Mouse (Mus musculus): ENCODE measurements at regions not wholly inside any gene's neighbourhood (a gene's known extent, or its start where the extent isn't known, plus 50 kb on each side); places are given as distances from the start of the nearest gene placed in this dataset.

DNA sequence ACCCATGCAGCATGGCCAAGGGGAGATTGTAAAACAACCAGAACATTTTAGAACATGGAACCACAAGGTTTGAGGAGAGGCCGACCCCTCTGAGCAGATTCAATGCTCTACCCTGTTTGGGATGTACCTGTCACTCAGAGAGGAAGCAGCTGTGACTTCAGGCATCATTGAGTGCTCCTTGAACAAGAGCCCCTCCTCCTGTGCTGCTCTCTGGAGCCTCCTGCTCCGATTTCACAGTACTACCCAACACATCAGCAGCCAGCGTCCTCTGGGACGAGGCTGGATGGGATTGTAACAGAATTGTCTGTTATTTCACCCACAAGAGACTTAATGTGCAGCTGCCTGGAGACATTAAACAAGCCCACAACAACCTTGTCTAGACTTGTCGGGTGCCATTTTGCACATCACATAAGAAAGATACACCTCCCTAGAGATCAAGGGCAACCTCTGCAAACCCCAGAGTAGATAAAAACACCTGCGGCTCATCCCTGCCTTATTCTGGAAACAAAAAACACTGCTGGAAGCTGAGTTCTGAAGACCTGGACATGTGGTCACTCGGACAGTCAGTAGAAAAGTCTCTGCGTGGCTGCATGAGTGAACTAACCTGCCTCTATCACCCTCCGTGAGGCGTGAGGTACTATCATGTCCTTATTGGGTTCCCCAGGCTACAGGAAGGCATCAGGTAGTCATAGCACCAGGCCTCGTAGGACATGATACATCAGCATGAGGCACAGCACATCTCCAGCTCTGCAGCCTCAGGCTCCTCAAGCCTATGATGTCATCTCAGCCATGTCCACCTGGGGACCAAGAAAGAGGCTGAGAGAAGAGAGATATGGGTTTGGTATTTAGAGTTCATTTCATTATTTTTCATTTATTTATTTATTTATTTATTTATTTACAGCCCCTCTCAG, 140.4 kb upstream of the Nsun2 start:
- no peak for TF ChIP-seq CTCF (IDR thresholded peaks at IDR 0.05)
- POLR2A ChIA-PET = no interaction called here
- DNase-seq (ENCODE audit: low read depth, low spot score) = no peak
- no peak for ATAC-seq
- H3K27me3 ChIP-seq = no peaks in the 10 kb centered on the region
- CTCF ChIA-PET = no interaction called here
- in situ Hi-C loops (cut with MboI; ENCODE audit: low pct_unique_long_range_greater_than_20kb) = no loop called here

DNA sequence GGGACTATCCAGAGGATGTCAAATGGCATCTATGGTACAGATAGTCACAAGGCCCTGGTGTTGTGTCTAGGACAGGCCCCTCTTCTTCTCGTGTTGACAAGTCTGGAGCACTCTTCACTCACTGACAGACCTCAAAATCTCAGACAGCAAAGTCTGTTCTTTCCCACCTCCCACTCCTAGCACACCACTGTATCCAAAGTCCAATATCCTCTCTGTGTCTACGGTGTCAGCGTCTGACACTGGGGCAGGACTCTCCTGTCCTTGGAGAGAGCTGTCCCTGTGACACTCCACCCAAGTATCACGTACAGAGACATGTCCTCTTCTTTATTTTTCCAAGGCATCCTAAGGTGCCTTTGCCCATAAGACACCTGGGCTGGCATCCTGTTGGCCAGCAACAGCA, 139.0 kb upstream of the Nsun2 start:
- DNase-seq (ENCODE audit: low read depth, low spot score) (no peak), ATAC-seq (no peak)
- TF ChIP-seq CTCF (IDR thresholded peaks at IDR 0.05) = no peak
- ChIA-PET POLR2A (no interaction called here), CTCF (no interaction called here)
- in situ Hi-C loops (cut with MboI; ENCODE audit: low pct_unique_long_range_greater_than_20kb) = no loop called here
- no peaks in the 10 kb centered on the region for H3K27me3 ChIP-seq

DNA sequence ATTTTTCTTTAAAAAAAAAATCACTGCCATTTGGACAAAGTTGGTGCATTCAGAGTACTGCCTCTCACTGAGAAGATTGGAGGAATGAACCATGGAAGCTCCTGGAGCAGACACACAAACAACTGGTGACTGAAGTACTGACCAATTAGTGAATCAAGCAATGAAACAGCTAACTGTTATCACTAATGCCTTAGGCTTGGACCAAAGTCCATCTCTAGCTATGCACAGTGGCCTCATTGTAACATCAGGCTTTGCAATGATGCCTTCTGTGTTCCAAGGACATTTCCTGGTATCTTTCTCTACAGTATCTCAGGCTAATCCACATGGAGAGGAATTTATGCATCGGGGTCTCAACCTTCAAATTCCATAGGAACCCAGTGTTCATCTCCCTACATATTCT, 123.2 kb upstream of the Nsun2 start:
- in situ Hi-C loops (cut with MboI; ENCODE audit: low pct_unique_long_range_greater_than_20kb) = no loop called here
- no peaks in the 10 kb centered on the region for H3K27me3 ChIP-seq
- ATAC-seq (no peak), DNase-seq (ENCODE audit: low read depth, low spot score) (no peak)
- POLR2A ChIA-PET = no interaction called here
- no peak for TF ChIP-seq CTCF (IDR thresholded peaks at IDR 0.05)
- CTCF ChIA-PET = interaction anchor here (1.5 kb wide), 1 partner anchor 11 kb away, joined by 3 read pairs; no protein-coding TSS in a partner anchor

DNA sequence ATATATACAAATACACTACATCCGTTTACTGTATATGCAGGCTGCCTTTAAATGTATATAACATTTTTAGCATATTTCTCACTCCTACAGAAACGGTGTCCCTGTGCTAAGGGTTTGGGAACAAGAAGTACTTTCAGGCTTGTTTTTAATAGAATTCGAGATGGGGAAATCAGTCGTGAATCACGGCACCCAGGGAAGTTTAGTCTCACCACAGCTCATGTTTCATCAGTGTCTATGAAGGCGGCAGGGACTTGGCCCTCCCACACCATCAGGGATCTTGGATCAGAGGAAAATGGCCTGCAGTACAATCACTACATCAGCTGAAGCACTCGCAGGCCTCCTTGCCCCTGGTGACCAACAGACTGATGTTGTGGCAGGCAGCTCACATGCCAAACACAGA, 118.7 kb upstream of the Nsun2 start:
- ChIA-PET CTCF (no interaction called here), POLR2A (no interaction called here)
- ATAC-seq = no peak
- TF ChIP-seq CTCF (IDR thresholded peaks at IDR 0.05) = no peak
- no peak for DNase-seq (ENCODE audit: low read depth, low spot score)
- in situ Hi-C loops (cut with MboI; ENCODE audit: low pct_unique_long_range_greater_than_20kb) = no loop called here
- H3K27me3 ChIP-seq = no peaks in the 10 kb centered on the region

DNA sequence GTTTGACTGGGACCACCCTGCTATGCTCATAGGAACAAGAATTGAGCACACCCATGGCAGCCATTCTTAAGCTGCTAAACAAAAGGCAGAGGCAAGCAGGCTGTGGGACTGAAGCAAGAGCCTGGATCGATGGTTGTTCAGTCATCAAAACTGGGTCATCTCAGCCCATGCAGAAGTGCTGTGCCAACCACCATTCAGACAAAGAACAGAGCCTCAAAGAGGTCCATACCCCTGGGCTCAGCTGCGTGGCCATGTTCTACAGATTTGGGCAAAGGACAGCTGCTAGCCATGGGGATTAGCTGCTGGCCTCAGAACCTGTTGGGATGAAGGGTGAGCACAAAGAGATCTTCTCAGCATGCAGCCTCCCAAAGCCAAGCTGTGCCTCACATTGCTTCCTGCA, 116.8 kb upstream of the Nsun2 start:
- TF ChIP-seq CTCF (IDR thresholded peaks at IDR 0.05) = no peak
- POLR2A ChIA-PET = no interaction called here
- DNase-seq (ENCODE audit: low read depth, low spot score) = no peak
- CTCF ChIA-PET = no interaction called here
- H3K27me3 ChIP-seq = no peaks in the 10 kb centered on the region
- ATAC-seq = no peak
- in situ Hi-C loops (cut with MboI; ENCODE audit: low pct_unique_long_range_greater_than_20kb) = no loop called here

DNA sequence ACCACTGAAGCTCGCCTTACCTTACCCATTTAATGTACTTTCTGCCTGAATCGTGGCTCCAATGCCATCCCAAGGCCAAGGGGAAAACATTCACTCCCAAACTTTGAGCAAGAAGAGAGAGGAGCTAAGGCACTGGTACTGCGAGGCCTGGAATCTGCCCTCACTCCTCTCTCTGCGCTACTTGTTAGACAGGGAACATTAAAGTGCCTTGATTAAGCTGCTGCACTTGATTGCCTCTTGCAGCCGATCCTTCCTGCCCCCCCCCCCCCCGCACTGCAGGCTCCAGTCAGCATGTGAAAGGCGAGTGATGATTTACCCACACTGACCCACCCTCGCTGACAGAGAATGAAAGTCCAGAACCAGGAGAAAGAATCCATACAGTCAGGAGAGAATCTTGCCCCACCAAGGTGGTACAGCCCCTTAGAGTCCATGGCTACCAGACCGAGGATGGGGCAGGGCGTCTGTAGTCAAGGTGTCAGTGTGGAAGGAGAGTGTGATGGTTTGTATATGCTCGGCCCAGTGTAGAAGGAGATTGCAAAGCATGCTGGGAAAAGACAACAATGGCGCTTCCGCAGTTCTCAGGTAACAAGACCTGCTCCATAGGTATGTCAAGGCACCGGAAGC, 115.6 kb upstream of the Nsun2 start:
- CTCF ChIA-PET = no interaction called here
- in situ Hi-C loops (cut with MboI; ENCODE audit: low pct_unique_long_range_greater_than_20kb) = no loop called here
- ATAC-seq (no peak), DNase-seq (ENCODE audit: low read depth, low spot score) (no peak)
- H3K27me3 ChIP-seq = no peaks in the 10 kb centered on the region
- TF ChIP-seq CTCF (IDR thresholded peaks at IDR 0.05) = no peak
- POLR2A ChIA-PET = no interaction called here

DNA sequence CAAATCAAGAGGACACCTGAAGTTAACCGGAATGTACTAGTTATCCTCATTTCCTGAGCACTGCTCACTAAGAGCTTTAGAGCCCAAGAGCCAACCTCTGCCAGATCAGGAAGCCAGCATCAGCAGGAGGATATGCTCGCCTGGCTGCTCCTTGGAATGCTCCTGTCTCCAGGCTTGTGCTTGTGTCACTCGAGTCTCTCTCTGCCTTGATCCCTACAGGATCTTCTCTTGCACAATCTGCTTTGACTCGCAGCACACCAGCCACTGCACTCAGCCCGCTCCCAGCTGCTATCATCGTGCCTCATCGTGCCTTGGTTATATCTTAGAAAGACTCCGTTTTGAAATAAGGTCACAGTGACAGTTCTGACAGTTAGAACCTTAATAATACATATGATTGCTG, 113.4 kb upstream of the Nsun2 start:
- ChIA-PET CTCF (no interaction called here), POLR2A (no interaction called here)
- H3K27me3 ChIP-seq = no peaks in the 10 kb centered on the region
- ATAC-seq (no peak), DNase-seq (ENCODE audit: low read depth, low spot score) (no peak)
- no peak for TF ChIP-seq CTCF (IDR thresholded peaks at IDR 0.05)
- in situ Hi-C loops (cut with MboI; ENCODE audit: low pct_unique_long_range_greater_than_20kb) = no loop called here

DNA sequence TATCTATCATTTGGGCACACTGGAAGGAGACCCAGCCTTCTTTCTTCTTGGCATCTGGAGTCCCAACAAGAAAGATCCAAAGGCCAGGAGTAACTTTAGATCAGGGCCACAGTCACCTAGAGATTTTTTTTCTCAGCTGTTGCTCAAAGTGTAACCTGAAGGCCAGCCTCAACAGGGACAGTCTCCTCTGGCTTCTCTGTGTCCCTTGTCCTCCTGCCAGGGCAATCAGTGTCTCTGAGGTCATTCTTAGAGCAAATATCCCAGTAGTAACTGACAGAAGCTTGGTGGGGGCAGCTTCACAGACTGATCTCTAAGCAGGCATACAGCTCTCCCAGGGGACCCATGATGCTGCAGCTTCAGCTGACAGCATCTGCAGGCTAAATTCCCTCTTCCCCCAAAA, 111.6 kb upstream of the Nsun2 start:
- no peak for DNase-seq (ENCODE audit: low read depth, low spot score)
- H3K27me3 ChIP-seq = no peaks in the 10 kb centered on the region
- POLR2A ChIA-PET = no interaction called here
- CTCF ChIA-PET = interaction anchor here (1.2 kb wide), 1 partner anchor 11 kb away, joined by 3 read pairs; no protein-coding TSS in a partner anchor
- TF ChIP-seq CTCF (IDR thresholded peaks at IDR 0.05) = no peak
- in situ Hi-C loops (cut with MboI; ENCODE audit: low pct_unique_long_range_greater_than_20kb) = no loop called here
- ATAC-seq = no peak

DNA sequence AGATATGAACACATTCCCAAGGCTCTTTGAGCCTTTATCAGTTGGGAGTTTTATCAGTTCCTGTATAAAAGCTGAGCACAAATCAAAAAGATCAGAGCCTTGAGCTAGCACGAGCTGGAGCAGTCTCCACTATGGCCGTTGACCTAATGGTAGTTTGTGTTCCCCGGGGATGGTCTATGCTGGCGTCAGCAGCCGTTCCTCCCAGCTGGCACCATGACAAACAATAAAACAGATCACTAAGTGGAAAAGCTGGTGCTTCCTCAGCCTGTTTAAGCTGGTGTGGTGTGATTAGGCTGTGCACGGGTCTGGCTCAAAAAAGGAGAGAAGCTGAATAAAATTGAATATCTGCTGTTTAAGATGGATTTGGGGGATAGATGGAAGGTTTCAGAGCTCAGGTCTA, 107.4 kb upstream of the Nsun2 start:
- DNase-seq (ENCODE audit: low read depth, low spot score) (no peak), ATAC-seq (no peak)
- in situ Hi-C loops (cut with MboI; ENCODE audit: low pct_unique_long_range_greater_than_20kb) = no loop called here
- CTCF ChIA-PET = interaction anchor here (1.1 kb wide), 1 partner anchor 34 kb away, joined by 3 read pairs; no protein-coding TSS in a partner anchor
- no peaks in the 10 kb centered on the region for H3K27me3 ChIP-seq
- no peak for TF ChIP-seq CTCF (IDR thresholded peaks at IDR 0.05)
- POLR2A ChIA-PET = no interaction called here

DNA sequence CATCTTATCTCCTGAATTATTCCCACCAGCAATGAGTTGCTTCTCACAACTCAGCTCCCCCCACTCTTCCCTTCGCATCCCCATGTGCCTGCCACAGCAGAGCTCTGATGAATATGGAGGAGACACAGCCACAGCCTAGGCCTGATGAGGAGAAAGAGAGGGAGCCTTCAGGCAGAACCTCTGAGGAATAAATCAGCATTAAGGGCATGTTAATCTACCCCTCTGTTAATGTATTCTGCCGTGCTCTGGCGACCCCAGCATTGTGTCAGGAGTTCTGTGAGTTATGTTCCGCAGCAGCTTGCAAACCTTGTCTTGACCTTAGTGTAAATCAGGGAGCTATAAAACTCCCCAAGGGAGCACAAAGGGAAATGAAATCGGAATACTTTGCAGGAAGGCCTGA, 104.0 kb upstream of the Nsun2 start:
- no peaks in the 10 kb centered on the region for H3K27me3 ChIP-seq
- POLR2A ChIA-PET = no interaction called here
- in situ Hi-C loops (cut with MboI; ENCODE audit: low pct_unique_long_range_greater_than_20kb) = no loop called here
- no peak for TF ChIP-seq CTCF (IDR thresholded peaks at IDR 0.05)
- CTCF ChIA-PET = no interaction called here
- no peak for DNase-seq (ENCODE audit: low read depth, low spot score)
- ATAC-seq = no peak

DNA sequence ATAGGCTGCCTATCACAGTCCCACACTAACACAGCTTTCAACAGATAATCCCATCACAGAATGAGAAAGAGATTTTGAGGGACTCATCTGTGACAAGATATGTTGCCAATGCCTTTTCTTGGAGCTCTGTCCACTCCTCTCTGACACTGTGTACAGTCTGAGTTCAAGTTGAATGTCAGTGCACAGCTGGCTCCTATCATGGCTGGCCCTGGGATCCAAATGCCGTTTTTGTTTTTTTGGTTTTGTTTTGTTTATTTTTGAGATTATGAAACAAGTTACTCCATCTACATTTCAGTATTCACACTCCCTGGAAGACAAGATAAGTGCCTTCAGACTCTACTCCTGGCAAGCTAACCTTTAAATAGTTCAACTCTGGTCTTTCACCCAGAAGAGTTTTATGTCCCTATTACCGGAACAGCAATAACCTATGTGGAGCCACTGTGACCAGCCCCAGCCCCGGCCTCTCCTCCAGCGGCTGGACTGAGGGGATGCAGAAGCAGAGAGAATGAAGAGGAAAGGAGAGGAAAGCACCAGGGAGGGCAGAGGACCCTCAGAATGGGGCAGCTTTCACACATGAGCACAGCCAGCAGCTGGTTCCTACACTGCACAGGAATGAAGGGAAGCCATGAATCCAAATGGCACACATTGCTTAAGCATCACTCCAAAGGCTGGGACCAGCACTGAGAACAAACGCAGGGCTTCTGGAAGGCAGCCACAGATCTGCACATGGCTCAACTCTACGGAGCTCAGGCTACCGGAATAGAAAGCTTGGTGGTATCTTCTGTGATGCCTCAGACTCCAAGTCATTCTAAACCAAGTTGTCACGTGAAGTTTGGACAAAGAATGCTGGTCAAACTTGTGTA, 99.9 kb upstream of the Nsun2 start:
- CTCF ChIA-PET = no interaction called here
- in situ Hi-C loops (cut with MboI; ENCODE audit: low pct_unique_long_range_greater_than_20kb) = no loop called here
- DNase-seq (ENCODE audit: low read depth, low spot score) = no peak
- no peak for ATAC-seq
- no peak for TF ChIP-seq CTCF (IDR thresholded peaks at IDR 0.05)
- no peaks in the 10 kb centered on the region for H3K27me3 ChIP-seq
- POLR2A ChIA-PET = no interaction called here

Data from Patski (cell line).